Mouse (Mus musculus) gastrocnemius, postnatal 36 days (tissue): ENCODE data around the gene P4hb. TPM values are rescaled to one million over a fixed set of nuclear protein-coding genes. Genes with fewer than 3 reads are reported as not detected.

Experiments
- DNase-seq, 2 experiments: peaks; one replicate each; pipeline ENCODE4 v3.0.0; 2022
- intact Hi-C: fragments of 180-260 bp; cut with DNase I; formaldehyde crosslinking; loops from one replicate; pipeline ENCODE4 v1.15.1; 2025
- total RNA-seq, 2 experiments: library from RNA; stranded (reverse); gene quantifications; 2 replicates each; pipeline ENCODE4 v1.2.3; 2021

The P4hb gene
- total RNA-seq, 2 experiments from 2014 or later = 174 to 203 TPM

GRCm38 (mm10) chr11:120548214-120548613, 24.8 kb downstream of the P4hb start:
- DNase-seq = no peak
- intact Hi-C loops = loop anchor here (1.0 to 2.0 kb wide), 2 partner anchors 9 to 27 kb away; no protein-coding TSS in a partner anchor

GRCm38 (mm10) chr11:120547469-120547868, 25.6 kb downstream of the P4hb start:
- no peak for DNase-seq
- intact Hi-C loops = no loop called here

DNA sequence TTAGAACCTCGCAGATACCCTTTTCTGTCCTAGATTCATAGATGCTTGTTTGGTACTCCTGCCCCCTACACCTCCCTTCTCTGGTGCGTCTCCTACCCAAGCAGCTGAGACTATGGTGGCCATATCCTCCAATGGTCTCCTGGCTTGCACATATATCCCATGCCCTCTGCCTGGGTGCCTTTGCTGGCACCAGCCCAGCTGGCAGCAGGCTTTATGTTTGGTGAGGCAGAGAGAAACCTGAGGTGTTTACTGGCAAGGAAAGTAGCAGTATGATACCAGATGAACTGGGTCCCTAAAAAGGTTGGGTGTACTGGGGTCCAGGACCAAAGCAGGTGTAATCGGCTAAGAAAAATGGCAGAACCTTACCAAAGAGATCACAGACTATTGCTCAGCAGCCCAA, 27.1 kb downstream of the P4hb start:
- no peak for DNase-seq
- intact Hi-C loops = no loop called here

GRCm38 (mm10) chr11:120542376-120542775, 30.7 kb downstream of the P4hb start:
- DNase-seq = no peak
- intact Hi-C loops = loop anchor here (2.0 kb wide), 1 partner anchor 32 kb away; no protein-coding TSS in a partner anchor

- no peak for DNase-seq
- intact Hi-C loops = loop anchor here (2.0 kb wide), 1 partner anchor 33 kb away; no protein-coding TSS in a partner anchor
These were observed 31.1 kb downstream of the P4hb start for GRCm38 (mm10) chr11:120541907-120542306.

GRCm38 (mm10) chr11:120539285-120540014, 33.6 kb downstream of the P4hb start:
- intact Hi-C loops = loop anchor here (1.0 kb wide), 1 partner anchor 9 kb away; no protein-coding TSS in a partner anchor
- no peak for DNase-seq

DNA sequence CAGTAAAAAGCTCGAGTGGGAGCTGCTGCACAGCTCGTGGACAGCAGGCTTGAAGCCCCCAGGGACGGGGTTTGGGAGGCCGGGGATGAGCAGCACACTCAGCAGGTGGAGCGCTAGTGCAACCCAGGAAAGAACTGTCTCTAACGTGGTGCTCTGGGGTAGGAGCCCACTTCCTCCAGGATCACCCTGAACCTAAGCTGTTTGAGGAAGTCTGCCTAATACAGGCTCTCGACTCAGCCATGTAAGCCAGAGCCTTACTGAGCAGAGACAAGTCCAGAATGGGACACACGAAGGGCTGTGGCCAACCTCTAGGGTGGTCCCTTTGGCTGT, 34.1 kb downstream of the P4hb start:
- intact Hi-C loops = loop anchor here (1.0 kb wide), 1 partner anchor 9 kb away; no protein-coding TSS in a partner anchor
- no peak for DNase-seq

DNA sequence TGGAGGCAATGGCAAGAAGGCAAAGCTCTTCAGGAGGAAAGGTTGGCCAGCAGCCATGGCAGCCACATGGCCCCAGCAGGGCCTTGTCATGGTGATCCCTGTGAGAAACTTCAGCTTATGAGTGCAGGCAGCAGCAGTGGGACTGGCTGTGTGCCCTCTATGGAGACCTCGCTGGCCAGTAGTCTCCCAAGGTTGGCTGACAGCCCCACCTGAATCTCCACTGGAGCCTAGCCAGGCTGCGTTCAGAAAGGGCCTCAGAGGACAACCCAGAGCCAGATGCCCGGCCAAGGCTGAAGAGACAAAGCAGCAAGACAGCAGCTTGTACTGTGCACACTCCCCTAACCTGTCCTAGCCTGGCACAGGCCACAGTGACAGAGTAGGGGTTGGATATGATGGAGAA, 34.6 kb downstream of the P4hb start:
- intact Hi-C loops = no loop called here
- DNase-seq = peak; percentile 73 to 74

DNA sequence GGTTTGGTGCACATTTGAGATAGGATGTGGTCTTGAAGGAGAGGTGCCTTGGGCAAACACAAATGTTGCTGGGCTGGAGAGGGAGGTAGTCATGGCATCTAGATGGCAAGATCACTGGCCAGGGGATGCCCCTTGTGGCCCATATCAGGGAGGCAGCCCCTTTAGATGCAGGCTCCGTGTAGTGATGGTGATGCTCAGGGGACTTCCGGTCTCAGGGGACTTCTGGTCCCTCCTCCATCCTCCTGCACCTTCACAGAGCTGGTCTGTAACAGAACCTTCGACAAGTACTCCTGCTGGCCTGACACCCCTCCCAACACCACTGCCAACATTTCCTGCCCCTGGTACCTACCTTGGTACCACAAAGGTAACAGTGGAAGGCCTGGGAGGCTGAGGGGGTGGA, 37.2 kb downstream of the P4hb start:
- intact Hi-C loops = loop anchor here (2.0 kb wide), 1 partner anchor 19 kb away; no protein-coding TSS in a partner anchor
- DNase-seq = no peak

GRCm38 (mm10) chr11:120535145-120535544, 37.9 kb downstream of the P4hb start:
- DNase-seq = no peak
- intact Hi-C loops = no loop called here

GRCm38 (mm10) chr11:120534093-120534492, 39.0 kb downstream of the P4hb start:
- intact Hi-C loops = no loop called here
- no peak for DNase-seq

- intact Hi-C loops = no loop called here
- DNase-seq = no peak
These were observed 41.4 kb downstream of the P4hb start for GRCm38 (mm10) chr11:120531646-120532045.

GRCm38 (mm10) chr11:120530085-120530964, 42.7 kb downstream of the P4hb start, which contains the start of gene Gcgr:
Gene Gcgr, plus strand, starts transcription at chr11:120530699.
- intact Hi-C loops = no loop called here

DNA sequence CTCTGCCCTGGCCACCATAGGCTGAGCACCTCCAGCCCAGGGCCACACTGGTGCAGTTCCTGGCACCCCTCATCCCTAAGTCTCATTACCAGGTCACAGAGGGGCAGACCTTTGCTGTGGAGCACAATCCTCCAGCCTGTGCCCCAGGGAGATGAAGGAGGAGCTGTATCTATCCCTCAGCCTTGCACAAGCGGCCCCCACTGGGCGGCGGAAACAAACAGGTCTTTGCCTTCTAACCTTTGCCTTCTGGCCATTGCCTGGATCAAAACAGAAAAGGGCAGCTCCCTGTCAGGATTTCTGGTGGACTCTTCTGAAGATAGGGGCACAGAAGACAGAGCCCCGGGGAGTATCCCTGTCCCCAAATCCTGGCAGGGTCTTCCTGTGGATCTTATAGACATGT, 44.1 kb downstream of the P4hb start:
- DNase-seq = no peak
- intact Hi-C loops = no loop called here

More at GRCm38 (mm10) chr11:120530085-120530964, 42.7 kb downstream of the P4hb start, which contains the start of gene Gcgr:
- DNase-seq = no peak

DNA sequence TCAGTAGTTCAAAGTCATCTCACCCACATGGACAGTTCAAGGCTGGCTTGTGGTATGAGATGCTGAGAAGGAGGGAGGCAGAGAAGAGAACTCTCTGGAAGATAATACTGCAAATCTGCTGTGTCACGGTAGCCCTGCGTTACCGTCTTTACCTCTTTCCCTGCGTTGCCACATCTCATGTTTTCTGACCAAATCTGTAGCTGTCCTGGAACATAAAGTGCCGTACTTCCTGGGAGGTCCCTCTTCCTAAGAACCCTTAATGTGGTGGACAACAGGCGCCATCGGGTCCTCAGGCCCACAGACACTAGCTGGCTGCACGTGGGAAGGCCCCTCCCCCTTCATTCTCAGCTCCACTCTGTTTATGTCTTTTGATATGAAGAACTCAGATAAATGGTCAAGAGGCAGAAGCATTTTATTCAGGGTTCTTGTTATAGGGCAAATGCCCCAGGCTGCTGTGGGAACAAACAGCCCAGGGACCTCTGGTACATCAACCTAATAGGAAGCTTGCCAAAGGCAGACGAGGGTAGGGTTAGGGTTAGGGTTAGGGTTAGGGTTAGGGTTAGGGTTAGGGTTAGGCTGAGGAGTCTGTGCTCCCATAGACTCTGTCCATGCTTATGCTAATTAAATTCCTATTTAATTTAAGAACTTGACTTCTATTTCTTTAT, 45.2 kb downstream of the P4hb start:
- no peak for DNase-seq
- intact Hi-C loops = no loop called here

- intact Hi-C loops = no loop called here
- DNase-seq = no peak
These were observed 47.1 kb downstream of the P4hb start for GRCm38 (mm10) chr11:120525959-120526358.

- intact Hi-C loops = loop anchor here (5.0 kb wide), 1 partner anchor 190 kb away; the partner anchor contains the start of genes Cenpx and Lrrc45
- DNase-seq = no peak
These were observed 50.5 kb downstream of the P4hb start for GRCm38 (mm10) chr11:120522581-120522980.

DNA sequence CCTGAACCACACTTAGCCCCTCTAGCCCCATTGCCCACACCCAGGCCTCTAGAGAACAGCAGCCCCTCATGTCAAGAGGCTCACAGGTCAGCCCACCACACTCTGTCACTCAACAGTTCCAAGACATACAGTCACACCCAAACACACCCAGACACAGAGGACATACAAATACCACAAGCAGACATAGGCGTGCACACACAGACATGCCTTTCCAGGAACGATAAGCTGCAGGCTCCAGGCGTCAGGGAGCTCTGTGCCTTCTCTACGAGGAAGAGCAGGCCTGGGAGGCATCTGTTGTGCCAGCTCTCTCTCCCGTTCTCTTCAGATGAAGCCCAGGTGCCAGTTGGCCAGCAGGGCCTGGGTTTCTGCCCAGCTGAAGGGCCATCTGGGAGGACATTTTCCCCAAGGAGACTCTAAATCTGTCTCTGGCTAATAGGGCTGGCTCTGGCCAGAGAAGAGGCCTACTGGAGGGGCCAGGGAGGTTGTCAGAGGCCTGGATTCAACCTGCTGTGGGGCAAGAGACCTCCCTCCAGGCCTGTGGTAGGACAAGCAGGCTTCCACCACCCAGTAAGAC, 52.0 kb downstream of the P4hb start:
- intact Hi-C loops = loop anchor here (2.0 to 5.0 kb wide), 2 partner anchors 28 to 191 kb away; partner anchors contain the start of genes Cenpx, Lrrc45 and Mcrip1
- DNase-seq = peak; percentile 58 to 71

DNA sequence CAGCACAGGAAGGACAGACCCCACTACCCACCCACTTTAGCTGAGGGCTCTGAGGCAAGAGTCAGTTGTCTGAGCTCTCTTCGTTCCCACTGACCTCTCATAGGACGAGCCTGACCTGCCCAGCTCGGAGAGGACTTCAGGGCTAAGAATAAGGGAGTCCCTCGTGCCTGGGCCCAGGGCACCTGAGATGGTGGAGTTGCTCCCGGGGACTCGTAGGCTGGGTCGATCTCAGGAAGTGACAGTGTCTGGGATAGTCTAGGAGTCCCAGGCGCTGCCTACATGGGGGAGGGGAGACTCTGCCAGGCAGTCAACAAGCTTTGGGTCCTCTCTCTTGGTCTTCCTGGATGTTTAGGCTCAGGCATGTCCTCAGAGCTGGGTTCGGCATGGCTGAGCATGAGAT, 52.6 kb downstream of the P4hb start:
- intact Hi-C loops = loop anchor here (2.0 to 5.0 kb wide), 2 partner anchors 28 to 192 kb away; partner anchors contain the start of genes Cenpx, Lrrc45 and Mcrip1

GRCm38 (mm10) chr11:120519738-120520137, 53.3 kb downstream of the P4hb start:
- intact Hi-C loops = loop anchor here (2.0 to 5.0 kb wide), 2 partner anchors 29 to 193 kb away; partner anchors contain the start of genes Cenpx, Lrrc45 and Mcrip1
- DNase-seq = peak; percentile 50 to 60

More for the DNA sequence above, 52.6 kb downstream of the P4hb start:
- no peak for DNase-seq
